Mouse (Mus musculus): ENCODE measurements around the gene Iqschfp.

DNA sequence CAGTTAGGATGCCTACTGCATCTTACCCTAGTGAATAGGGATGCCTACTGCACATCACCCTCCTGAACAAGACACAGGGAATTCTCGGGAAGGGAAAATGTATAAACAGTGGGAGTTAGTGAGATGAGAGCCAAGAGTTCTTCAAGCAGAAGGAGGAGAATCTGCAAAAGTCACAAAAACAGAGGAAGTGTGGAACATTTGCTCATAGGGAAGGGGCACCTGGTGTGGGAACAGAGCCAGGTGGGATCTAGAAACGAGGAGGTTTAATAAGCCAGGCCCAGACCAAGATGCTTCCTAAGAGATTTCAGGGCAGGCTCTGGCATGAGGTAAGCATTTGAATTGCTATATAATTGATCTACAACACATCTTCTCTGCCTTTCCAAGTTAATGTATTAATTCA is 358.6 kb downstream of the Iqschfp start:
- TF ChIP-seq CTCF (IDR thresholded peaks at IDR 0.05; ENCODE audit: borderline replicate concordance, control insufficient read depth, extremely low read depth, insufficient read depth, low read length, poor library complexity) (no peak), POLR2A (IDR thresholded peaks at IDR 0.05; ENCODE audit: control insufficient read depth, extremely low read depth, insufficient read depth, low read length, poor library complexity) (no peak)

Measured in thymus, adult 2 months (tissue).